Mouse (Mus musculus) stomach, embryonic 16.5 days (tissue): ENCODE data around the gene Rhod. TPM values are rescaled to one million over a fixed set of nuclear protein-coding genes. Genes with fewer than 3 reads are reported as not detected.

ENCODE experiments used
- ATAC-seq: fragments of 200-750 bp; cut with Nextera tagmentation; 2 replicates; pipeline ENCODE4 v1.8.0; 2017; ENCODE audit warnings: moderate number of reproducible peaks, moderate TSS enrichment; ENCODE audit not compliant: insufficient read depth, low FRiP score
- H3K27ac ChIP-seq: fragments of 300-500 bp; sonication (generic); 2 replicates; pipeline ENCODE4 v1.5.1; 2014; ENCODE audit warnings: low read length
- H3K27me3 ChIP-seq: fragments of 300-500 bp; sonication (generic); 2 replicates; pipeline ENCODE4 v1.6.1; 2014; ENCODE audit warnings: low read length, control low read depth, mixed read lengths; ENCODE audit not compliant: control insufficient read depth, insufficient read depth
- H3K36me3 ChIP-seq: fragments of 300-500 bp; sonication (generic); 2 replicates; pipeline ENCODE4 v1.6.1; 2014; ENCODE audit warnings: low read length; ENCODE audit not compliant: control insufficient read depth, insufficient read depth
- H3K4me1 ChIP-seq: fragments of 300-500 bp; sonication (generic); 2 replicates; pipeline ENCODE4 v1.6.1; 2014; ENCODE audit warnings: low read length, control low read depth, mixed read lengths; ENCODE audit not compliant: control insufficient read depth, insufficient read depth
- H3K4me2 ChIP-seq: fragments of 300-500 bp; sonication (generic); 2 replicates; pipeline ENCODE4 v1.6.1; 2014; ENCODE audit warnings: low read depth, low read length, mixed read lengths
- H3K4me3 ChIP-seq: fragments of 300-500 bp; sonication (generic); replicated peaks from 2 replicates; pipeline ENCODE4 v1.5.1; 2014; ENCODE audit warnings: mild to moderate bottlenecking, low read length
- H3K9ac ChIP-seq: fragments of 300-500 bp; sonication (generic); 2 replicates; pipeline ENCODE4 v1.6.1; 2014; ENCODE audit warnings: low read length
- H3K9me3 ChIP-seq: fragments of 300-500 bp; sonication (generic); replicated peaks from 2 replicates; pipeline ENCODE4 v1.6.1; 2016; ENCODE audit warnings: low read length, control low read depth; ENCODE audit not compliant: control insufficient read depth
- WGBS: fragments of 180-500 bp; shearing (Covaris S2); extraction: QIAGEN DNeasy Blood & Tissue Kit; methylation state at CpG from one replicate; pipeline ENCODE4 v1.1.7; 2014; 5-methylcytosine and 5-hydroxymethylcytosine counted together
- polyA plus RNA-seq: library from polyadenylated mRNA; unstranded; fragments of >200 nt; fragmentation: Nextera tagmentation; extraction: Ambion mirVana; gene quantifications from 2 replicates; pipeline ENCODE4 v1.2.1, GENCODE M21; 2015

Rhod gene
- polyA plus RNA-seq, 1 experiment from 2014 or later: 24.3 TPM

DNA sequence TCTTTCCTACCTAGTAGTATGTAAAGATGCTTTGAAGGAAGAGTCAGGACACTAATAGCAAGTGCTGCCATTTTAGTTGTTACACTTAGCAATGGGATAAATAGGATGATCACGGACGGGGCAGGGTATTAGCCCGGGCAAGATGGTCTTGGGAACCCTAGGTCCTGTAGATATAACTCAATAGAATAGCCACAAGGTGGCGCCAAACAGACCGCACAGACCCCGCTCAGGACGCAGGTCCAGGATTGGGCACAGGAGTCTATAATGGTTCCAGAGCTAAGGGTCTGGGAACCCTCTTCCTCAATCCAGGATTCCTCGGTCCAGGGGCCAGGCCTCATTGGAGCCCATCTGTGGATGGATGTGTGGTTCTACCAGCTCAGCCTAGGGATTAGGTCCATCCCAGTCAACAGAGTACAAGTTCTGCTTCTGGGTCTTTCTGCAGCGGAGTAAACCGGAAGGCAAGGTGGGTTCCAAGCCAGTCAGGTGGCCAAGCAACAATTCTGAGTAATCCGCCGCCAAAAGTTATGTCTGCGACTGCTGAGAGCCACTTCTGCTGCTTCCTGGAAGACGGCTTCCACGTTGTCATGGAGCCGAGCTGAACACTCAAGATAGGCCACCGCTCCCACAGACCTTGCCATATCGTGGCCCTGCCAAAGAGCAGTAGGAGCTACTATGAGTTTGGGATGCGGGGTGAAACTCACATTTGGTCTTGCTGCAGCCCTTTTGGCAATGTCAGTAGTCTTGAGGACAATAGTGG, 13.4 kb downstream of the Rhod start:
- 77% methylated on average over 19 of the region's 19 CpGs for WGBS
- Histone ChIP-seq H3K27me3 (no peaks in the 10 kb centered on the region), H3K4me1 (no peaks in the 10 kb centered on the region), H3K9me3 (no peaks in the 10 kb centered on the region), H3K9ac (no peak overlapping the region), H3K4me2 (no peak overlapping the region), H3K36me3 (peaks cover 7% of the 10 kb centered on the region), H3K27ac (no peak overlapping the region), H3K4me3 (no peak overlapping the region)
- no peak for ATAC-seq

DNA sequence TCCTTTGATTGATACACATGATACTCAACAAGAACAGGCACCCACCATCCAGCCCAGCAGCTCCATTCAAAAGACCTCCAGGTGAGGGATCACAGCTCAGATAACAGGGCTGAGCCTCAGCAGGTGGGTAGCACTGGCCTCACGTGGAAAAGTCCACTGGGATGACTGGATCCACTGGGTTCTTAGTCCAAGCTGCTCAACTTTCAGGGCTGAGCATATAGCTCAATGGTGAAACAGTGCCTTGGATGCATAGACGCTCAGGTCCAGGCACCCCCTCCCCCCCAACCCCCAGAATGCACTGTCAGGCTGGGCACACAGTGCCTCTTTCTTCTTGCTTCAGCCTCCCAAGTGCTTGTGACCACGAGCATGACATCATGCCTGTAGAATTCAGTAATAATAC, 16.2 kb downstream of the Rhod start:
- H3K4me3 ChIP-seq: no peak overlapping the region
- H3K27me3 ChIP-seq: no peaks in the 10 kb centered on the region
- no peak overlapping the region for H3K27ac ChIP-seq
- no peaks in the 10 kb centered on the region for H3K4me1 ChIP-seq
- no peak overlapping the region for H3K4me2 ChIP-seq
- H3K9me3 ChIP-seq: no peaks in the 10 kb centered on the region
- peaks cover 7% of the 10 kb centered on the region for H3K36me3 ChIP-seq
- WGBS: 72% methylated on average over 3 of the region's 3 CpGs
- no peak overlapping the region for H3K9ac ChIP-seq
- ATAC-seq: no peak

- no peak overlapping the region for H3K9ac ChIP-seq
- ATAC-seq: no peak
- no peak overlapping the region for H3K4me2 ChIP-seq
- H3K27ac ChIP-seq: no peak overlapping the region
- H3K4me1 ChIP-seq: no peaks in the 10 kb centered on the region
- H3K27me3 ChIP-seq: no peaks in the 10 kb centered on the region
- H3K9me3 ChIP-seq: no peaks in the 10 kb centered on the region
- peaks cover 7% of the 10 kb centered on the region for H3K36me3 ChIP-seq
- WGBS: 96% methylated on average over 3 of the region's 3 CpGs
- H3K4me3 ChIP-seq: no peak overlapping the region
Measured at GRCm38 (mm10) chr19:4422581-4422980, 16.7 kb downstream of the Rhod start.

DNA sequence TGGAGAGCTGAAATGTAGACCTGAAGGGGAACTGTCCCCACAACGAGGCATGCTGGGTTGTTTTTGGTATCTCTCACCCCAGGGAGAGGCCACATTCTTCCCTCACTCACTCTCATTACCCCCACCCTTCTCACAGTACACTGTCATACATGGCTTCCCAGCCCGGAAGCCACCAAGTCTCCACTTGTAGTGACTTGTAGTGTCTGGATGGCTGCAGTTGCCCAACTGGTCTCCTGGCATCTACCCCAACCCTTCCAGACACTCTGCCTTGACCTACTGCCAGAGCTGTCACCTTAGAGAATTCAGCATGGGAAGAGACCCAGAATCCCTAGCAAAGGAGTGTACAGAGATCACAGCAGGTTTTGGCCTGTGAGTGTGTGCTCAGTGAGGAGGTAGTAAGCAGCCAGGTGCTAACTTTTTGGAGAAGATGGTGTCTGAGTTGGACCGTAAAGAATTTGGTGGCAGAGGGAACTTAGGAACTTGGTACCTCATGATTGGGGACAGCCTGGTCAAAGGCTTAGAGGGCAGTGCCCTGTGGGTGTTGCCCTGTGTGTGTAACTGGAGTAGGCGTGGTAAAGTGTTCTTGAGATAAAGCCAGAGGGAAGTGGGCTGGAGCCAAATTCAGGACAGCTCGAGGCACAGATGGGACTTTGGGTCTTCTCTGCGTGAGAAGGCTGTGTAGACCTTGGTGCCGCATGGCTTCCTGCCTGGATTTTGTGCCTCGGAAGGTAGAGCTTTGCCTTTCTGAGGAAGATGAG, 18.9 kb downstream of the Rhod start:
- no peak for ATAC-seq
- WGBS: 74% methylated on average over 8 of the region's 8 CpGs
- H3K9ac ChIP-seq: no peak overlapping the region
- peaks cover 6% of the 10 kb centered on the region for H3K36me3 ChIP-seq
- no peaks in the 10 kb centered on the region for H3K9me3 ChIP-seq
- peak overlapping the region; percentile 53 for H3K27ac ChIP-seq
- no peaks in the 10 kb centered on the region for H3K4me1 ChIP-seq
- no peaks in the 10 kb centered on the region for H3K27me3 ChIP-seq
- H3K4me2 ChIP-seq: no peak overlapping the region
- H3K4me3 ChIP-seq: no peak overlapping the region

GRCm38 (mm10) chr19:4419711-4420110, 19.5 kb downstream of the Rhod start:
- 86% methylated on average over 5 of the region's 5 CpGs for WGBS

DNA sequence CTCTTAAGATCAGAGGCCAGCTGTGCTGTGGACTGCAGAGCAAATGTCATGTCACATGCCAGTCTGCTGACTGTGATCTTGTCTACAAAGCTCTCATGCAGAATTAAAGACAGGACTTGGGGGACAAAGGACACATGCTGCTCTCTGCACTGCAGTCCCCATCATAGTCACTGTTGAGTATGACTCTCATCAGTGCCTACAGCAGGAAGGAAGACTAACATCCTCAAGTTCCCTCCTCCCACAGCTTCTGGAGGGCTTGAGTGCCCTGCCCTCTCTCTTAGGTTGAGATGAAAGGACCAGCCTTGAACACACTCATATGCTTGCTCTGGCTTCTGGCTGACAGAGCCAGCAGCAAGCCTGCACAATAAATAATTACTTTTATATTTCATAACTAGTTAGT, 21.5 kb downstream of the Rhod start:
- H3K27me3 ChIP-seq: no peaks in the 10 kb centered on the region
- H3K4me2 ChIP-seq: no peak overlapping the region
- H3K9me3 ChIP-seq: no peaks in the 10 kb centered on the region
- no peak overlapping the region for H3K27ac ChIP-seq
- H3K36me3 ChIP-seq: no peaks in the 10 kb centered on the region
- H3K4me3 ChIP-seq: no peak overlapping the region
- ATAC-seq: no peak
- H3K4me1 ChIP-seq: no peaks in the 10 kb centered on the region
- H3K9ac ChIP-seq: no peak overlapping the region

More at GRCm38 (mm10) chr19:4419711-4420110, 19.5 kb downstream of the Rhod start:
- H3K4me2 ChIP-seq: no peak overlapping the region
- no peak overlapping the region for H3K9ac ChIP-seq
- H3K27me3 ChIP-seq: no peaks in the 10 kb centered on the region
- H3K4me3 ChIP-seq: no peak overlapping the region
- H3K27ac ChIP-seq: peak overlapping the region; percentile 53
- no peak for ATAC-seq
- H3K36me3 ChIP-seq: no peaks in the 10 kb centered on the region
- no peaks in the 10 kb centered on the region for H3K4me1 ChIP-seq
- H3K9me3 ChIP-seq: no peaks in the 10 kb centered on the region

DNA sequence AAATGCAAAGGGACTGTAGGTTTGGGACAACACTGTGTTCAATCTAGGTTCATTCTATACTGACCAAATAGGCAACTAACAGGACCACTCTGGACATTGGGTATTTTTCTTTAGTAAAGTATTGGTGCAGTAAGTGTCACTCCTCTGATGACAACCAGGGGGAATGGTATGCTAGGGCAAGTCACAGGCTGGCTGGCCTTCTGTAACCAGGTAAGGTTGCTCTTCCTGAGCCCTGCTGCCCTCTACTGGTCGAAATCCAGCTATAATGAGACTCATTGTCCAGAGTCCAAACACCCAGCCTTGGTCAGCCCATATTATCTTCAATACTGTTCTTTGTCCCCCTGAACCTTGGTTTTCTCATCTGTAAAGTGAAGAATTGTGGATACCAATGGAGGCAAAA, 22.0 kb downstream of the Rhod start:
- Histone ChIP-seq H3K36me3 (no peaks in the 10 kb centered on the region), H3K9ac (no peak overlapping the region), H3K4me1 (no peaks in the 10 kb centered on the region), H3K9me3 (no peaks in the 10 kb centered on the region), H3K4me2 (no peak overlapping the region), H3K27me3 (no peaks in the 10 kb centered on the region), H3K27ac (no peak overlapping the region), H3K4me3 (no peak overlapping the region)
- 0% methylated on average over 1 of the region's 1 CpGs for WGBS
- peak; percentile 78; the same call in 1 of the 2 replicates for ATAC-seq

GRCm38 (mm10) chr19:4414631-4415030, 24.6 kb downstream of the Rhod start:
- H3K4me3 ChIP-seq: no peak overlapping the region
- no peaks in the 10 kb centered on the region for H3K4me1 ChIP-seq
- 73% methylated on average over 1 of the region's 1 CpGs for WGBS
- ATAC-seq: no peak
- no peaks in the 10 kb centered on the region for H3K36me3 ChIP-seq
- H3K9ac ChIP-seq: no peak overlapping the region
- H3K9me3 ChIP-seq: no peaks in the 10 kb centered on the region
- H3K27me3 ChIP-seq: no peaks in the 10 kb centered on the region
- no peak overlapping the region for H3K27ac ChIP-seq
- no peak overlapping the region for H3K4me2 ChIP-seq

- no peak overlapping the region for H3K4me2 ChIP-seq
- H3K9me3 ChIP-seq: no peaks in the 10 kb centered on the region
- H3K36me3 ChIP-seq: no peaks in the 10 kb centered on the region
- no peak overlapping the region for H3K27ac ChIP-seq
- no peak overlapping the region for H3K4me3 ChIP-seq
- H3K27me3 ChIP-seq: no peaks in the 10 kb centered on the region
- H3K4me1 ChIP-seq: no peaks in the 10 kb centered on the region
- WGBS: 40% methylated on average over 2 of the region's 2 CpGs
- no peak overlapping the region for H3K9ac ChIP-seq
- no peak for ATAC-seq
Measured at GRCm38 (mm10) chr19:4409062-4409461, 30.2 kb downstream of the Rhod start.
